Mouse (Mus musculus) liver, embryonic 13.5 days (tissue): ENCODE data around the gene Serp2. TPM values are rescaled to one million over a fixed set of nuclear protein-coding genes. Genes with fewer than 3 reads are reported as not detected.
A peak's percentile ranks its signal among the peaks of the same experiment; 100 is the strongest.

Experiments used
- ATAC-seq: fragments of 200-750 bp; cut with Nextera tagmentation; 2 replicates; pipeline ENCODE4 v1.8.0; 2017; ENCODE audit warnings: low read depth, mild to moderate bottlenecking, moderate number of reproducible peaks, moderate library complexity
- DNase-seq: peaks from one replicate; pipeline ENCODE4 v3.0.0; 2022
- H3K27ac ChIP-seq: fragments of 300-500 bp; sonication (generic); 2 replicates; pipeline ENCODE4 v1.5.1; 2015; ENCODE audit warnings: moderate library complexity, mild to moderate bottlenecking, inconsistent platforms
- H3K27me3 ChIP-seq: fragments of 300-500 bp; sonication (generic); 2 replicates; pipeline ENCODE4 v1.6.1; 2015; ENCODE audit warnings: mild to moderate bottlenecking, inconsistent platforms
- H3K36me3 ChIP-seq: fragments of 300-500 bp; sonication (generic); 2 replicates; pipeline ENCODE4 v1.6.1; 2015; ENCODE audit warnings: mild to moderate bottlenecking, inconsistent platforms
- H3K4me1 ChIP-seq: fragments of 300-500 bp; sonication (generic); replicated peaks from 2 replicates; pipeline ENCODE4 v1.6.1; 2015; ENCODE audit warnings: inconsistent platforms
- H3K4me2 ChIP-seq: fragments of 300-500 bp; sonication (generic); 2 replicates; pipeline ENCODE4 v1.6.1; 2015; ENCODE audit warnings: inconsistent platforms, mild to moderate bottlenecking, moderate library complexity
- H3K4me3 ChIP-seq: fragments of 300-500 bp; sonication (generic); replicated peaks from 2 replicates; pipeline ENCODE4 v1.5.1; 2015; ENCODE audit warnings: mild to moderate bottlenecking, inconsistent platforms
- H3K9ac ChIP-seq: fragments of 300-500 bp; sonication (generic); 2 replicates; pipeline ENCODE4 v1.6.1; 2015; ENCODE audit warnings: mild to moderate bottlenecking, inconsistent platforms
- H3K9me3 ChIP-seq: fragments of 300-500 bp; sonication (generic); replicated peaks from 2 replicates; pipeline ENCODE4 v1.6.1; 2016; ENCODE audit warnings: inconsistent platforms
- WGBS: fragments of 180-500 bp; shearing (Covaris S2); methylation state at CpG from one replicate; pipeline ENCODE4 v1.1.7; 2015; ENCODE audit not compliant: insufficient replicate concordance; 5-methylcytosine and 5-hydroxymethylcytosine counted together
- polyA plus RNA-seq: library from polyadenylated mRNA; unstranded; fragments of >200 nt; fragmentation: Nextera tagmentation; extraction: Ambion mirVana; gene quantifications from 2 replicates; pipeline ENCODE4 v1.2.1, GENCODE M21; 2015

The Serp2 gene
- polyA plus RNA-seq, 1 experiment from 2014 or later, result 1.4 TPM

DNA sequence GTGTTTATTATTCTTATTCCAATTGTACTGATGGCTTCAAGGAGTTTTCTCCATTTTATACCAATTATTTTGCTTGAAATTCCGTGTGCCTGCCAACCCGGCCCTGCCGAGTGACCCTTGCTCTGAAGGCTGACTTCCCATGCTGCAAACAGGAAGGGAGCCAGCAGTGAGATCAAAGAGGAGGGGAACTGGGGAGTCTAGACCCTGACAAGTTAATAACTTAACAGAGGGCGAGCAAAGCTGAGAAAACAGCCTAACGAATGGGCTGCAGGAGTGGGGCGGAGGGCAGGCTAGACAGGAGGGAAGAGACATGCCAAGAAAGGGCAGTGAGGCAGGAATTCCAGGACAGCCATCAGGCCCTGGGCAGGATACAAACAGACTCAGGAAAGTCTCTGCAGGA lies 19.8 kb downstream of the Serp2 start:
- no peak overlapping the region for H3K9ac ChIP-seq

DNA sequence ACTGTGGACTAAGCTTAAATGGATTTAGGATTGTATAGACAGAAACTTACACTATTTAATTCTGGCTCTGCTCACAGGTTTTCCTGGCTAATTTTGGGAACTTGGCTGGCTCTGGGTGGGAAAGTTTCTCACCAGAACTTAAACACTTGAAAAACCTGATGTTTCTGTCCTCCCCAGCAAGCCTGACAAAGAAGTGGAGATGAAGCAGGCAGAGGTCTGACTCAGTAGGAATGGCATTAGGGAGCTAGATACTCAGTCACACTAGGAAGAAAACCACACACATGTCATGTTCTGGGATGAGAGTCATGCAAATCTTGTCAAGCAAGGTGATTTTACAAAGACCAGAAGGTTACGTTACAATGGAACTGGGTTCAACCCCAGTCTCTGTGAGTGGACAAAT lies 21.6 kb downstream of the Serp2 start:
- 87% methylated on average over 1 of the region's 1 CpGs for WGBS
- peak overlapping the region; percentile 99 for H3K27ac ChIP-seq
- H3K4me1 ChIP-seq, result peaks cover 80% of the 10 kb centered on the region
- no peaks in the 10 kb centered on the region for H3K9me3 ChIP-seq
- H3K27me3 ChIP-seq, result no peaks in the 10 kb centered on the region
- H3K4me3 ChIP-seq, result peak overlapping the region; percentile 6; the same call in 1 of the 2 replicates
- ATAC-seq, result no peak
- no peaks in the 10 kb centered on the region for H3K36me3 ChIP-seq
- H3K4me2 ChIP-seq, result peak overlapping the region; percentile 92
- DNase-seq, result no peak
- H3K9ac ChIP-seq, result peak overlapping the region; percentile 86

More for the DNA sequence above, 19.8 kb downstream of the Serp2 start:
- ATAC-seq (no peak), DNase-seq (no peak)
- Histone ChIP-seq H3K4me2 (no peak overlapping the region), H3K27me3 (no peaks in the 10 kb centered on the region), H3K9me3 (no peaks in the 10 kb centered on the region), H3K4me3 (no peak overlapping the region), H3K36me3 (no peaks in the 10 kb centered on the region), H3K27ac (peak overlapping the region; percentile 44), H3K4me1 (peaks cover 74% of the 10 kb centered on the region)
- WGBS, result 60% methylated on average over 6 of the region's 6 CpGs

DNA sequence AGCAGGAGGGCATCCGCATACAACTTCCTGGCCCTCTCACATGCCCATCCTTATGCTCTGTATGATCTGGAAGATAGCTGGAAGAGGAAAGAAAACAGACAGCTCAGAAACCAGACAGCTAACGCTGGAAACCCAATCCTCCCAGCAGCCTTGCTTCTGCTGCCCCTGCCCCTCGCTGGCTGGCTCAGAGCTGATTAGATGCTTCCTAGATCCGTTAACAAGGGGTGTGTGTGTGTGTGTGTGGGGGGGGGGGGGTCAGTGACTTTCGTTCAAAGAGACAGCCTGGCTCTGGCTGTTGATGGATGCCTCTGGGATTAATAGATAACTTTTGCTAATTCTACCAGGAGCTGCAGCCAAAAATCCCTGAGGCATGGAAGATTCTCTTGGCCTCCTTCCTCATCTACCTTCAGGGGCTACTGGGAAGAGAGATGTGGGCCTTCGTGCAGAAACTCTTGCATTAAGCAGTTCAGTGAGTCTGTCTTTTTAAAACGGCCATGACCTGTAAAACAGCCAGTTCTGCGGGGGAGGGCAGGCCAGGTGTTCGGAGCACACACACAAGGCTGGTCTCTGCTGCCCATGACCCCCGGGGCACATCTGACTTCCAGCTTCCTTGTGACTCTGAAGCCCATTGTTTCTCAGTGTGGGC lies 23.4 kb downstream of the Serp2 start:
- Histone ChIP-seq H3K27ac (peak overlapping the region; percentile 99), H3K4me2 (peak overlapping the region; percentile 92), H3K9ac (peak overlapping the region; percentile 86), H3K4me3 (peak overlapping the region; percentile 65), H3K36me3 (no peaks in the 10 kb centered on the region), H3K9me3 (no peaks in the 10 kb centered on the region), H3K4me1 (peaks cover 92% of the 10 kb centered on the region), H3K27me3 (no peaks in the 10 kb centered on the region)
- WGBS, result 9% methylated on average over 10 of the region's 10 CpGs
- DNase-seq, result peak; percentile 36
- ATAC-seq, result peak; percentile 71

DNA sequence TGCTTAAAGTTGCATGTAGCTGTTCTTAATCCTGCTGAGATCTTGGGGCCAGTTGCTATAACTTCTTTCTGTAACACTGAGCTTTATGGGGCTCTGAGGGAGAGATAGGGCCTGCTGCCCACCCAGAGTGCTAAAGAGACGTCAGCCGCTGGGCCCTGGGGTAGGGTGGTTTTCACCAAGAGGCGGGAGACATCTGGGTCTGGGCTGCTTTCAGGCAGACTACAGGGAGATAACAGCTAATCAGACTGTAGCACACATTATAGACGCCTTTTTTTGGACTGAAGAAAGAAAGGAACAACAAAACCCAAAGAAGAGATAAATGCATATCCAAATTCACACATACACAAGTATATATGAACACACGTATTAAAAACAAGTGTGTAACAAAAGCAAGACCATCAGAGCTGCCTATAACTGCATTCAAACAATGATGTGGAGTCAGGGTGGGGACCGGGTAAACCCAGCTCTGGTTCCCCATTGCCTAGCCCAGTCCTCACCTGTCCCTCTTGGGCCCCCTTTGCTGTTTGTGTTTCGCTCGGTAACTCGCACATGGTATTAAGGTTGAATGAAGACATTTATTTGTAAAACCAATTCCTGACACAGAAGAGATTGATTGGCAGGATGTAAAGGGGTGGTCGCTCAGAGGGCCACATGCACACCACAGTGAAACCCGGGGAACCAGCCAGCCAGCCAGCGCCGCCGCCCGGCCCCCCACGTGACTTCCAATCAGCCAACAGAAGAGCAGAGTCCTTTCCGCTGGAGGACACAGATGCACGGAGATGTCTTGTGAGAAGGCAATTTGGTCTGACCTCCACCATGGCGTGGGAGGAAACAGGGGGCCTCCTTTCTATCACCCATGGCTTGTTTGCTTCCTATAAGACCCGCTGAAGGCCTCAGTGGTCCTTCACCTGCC lies 24.2 kb downstream of the Serp2 start:
- H3K4me1 ChIP-seq, result peaks cover 94% of the 10 kb centered on the region
- no peaks in the 10 kb centered on the region for H3K36me3 ChIP-seq
- WGBS, result 4% methylated on average over 20 of the region's 20 CpGs
- H3K4me2 ChIP-seq, result peak overlapping the region; percentile 92
- ATAC-seq (peak; percentile 90), DNase-seq (peak; percentile 91)
- no peaks in the 10 kb centered on the region for H3K9me3 ChIP-seq
- H3K27ac ChIP-seq, result peak overlapping the region; percentile 99
- peak overlapping the region; percentile 65 for H3K4me3 ChIP-seq
- no peaks in the 10 kb centered on the region for H3K27me3 ChIP-seq
- H3K9ac ChIP-seq, result peak overlapping the region; percentile 86

DNA sequence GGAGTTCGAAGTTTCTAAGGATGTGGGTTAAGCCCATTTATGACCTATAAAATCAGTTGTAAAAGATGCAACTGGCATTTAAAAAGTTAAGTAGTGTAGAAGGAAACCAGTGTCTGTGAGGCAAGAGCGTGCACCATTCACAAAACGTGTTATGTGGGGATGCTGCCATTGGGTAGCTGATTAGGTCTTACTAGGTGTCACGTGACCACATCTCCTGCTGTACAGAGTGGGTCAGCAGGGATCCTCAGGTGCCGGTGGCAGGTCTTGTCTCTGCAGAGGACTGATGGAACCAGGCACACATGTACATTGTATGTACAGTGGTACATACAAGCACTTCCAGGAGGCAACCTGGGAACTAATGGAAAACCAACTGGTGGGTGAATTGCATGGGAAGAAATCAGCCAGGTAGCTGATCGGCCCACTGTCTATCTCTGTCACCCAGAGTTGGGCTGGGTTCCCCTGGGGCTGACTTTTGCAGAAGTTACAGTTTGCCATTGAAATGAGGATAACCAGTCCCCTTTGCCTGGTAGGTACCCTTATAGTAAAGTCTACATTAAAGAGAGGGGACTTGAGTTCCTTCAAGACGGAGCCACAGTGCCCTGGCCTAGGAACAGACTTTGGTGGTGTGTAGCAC lies 25.5 kb downstream of the Serp2 start:
- ATAC-seq, result peak; percentile 21
- H3K9ac ChIP-seq, result peak overlapping the region; percentile 65

DNA sequence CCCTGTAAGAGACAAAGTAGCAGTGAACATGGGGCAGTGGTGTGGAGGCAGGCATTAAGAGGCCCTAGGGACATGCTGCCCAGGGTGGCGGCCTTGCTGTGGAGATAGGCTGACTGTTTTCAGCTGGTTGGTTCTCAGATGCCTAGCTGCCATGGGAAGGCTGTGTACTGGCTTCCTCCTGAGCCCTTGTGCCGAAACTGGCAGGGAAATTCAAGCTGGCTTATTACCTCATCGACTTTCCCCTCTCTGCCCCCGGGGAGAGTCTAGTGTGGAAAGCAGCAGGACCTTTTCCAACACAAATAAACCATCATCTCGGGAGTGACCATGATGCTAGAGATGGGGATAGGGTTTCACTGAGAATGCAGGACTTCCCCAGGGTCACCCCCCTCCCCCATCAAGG lies 28.0 kb downstream of the Serp2 start:
- Histone ChIP-seq H3K4me1 (peaks cover 82% of the 10 kb centered on the region), H3K9ac (0 out of 2 replicates have a peak overlapping the region, but pooled peaks have one; percentile 1)

More for the DNA sequence above, 25.5 kb downstream of the Serp2 start:
- peak; percentile 45 for DNase-seq
- H3K4me3 ChIP-seq, result peak overlapping the region; percentile 65
- H3K4me1 ChIP-seq, result peaks cover 94% of the 10 kb centered on the region
- no peaks in the 10 kb centered on the region for H3K36me3 ChIP-seq
- H3K9me3 ChIP-seq, result no peaks in the 10 kb centered on the region
- no peaks in the 10 kb centered on the region for H3K27me3 ChIP-seq
- H3K4me2 ChIP-seq, result peak overlapping the region; percentile 92
- WGBS, result 58% methylated on average over 7 of the region's 7 CpGs
- peak overlapping the region; percentile 99 for H3K27ac ChIP-seq

DNA sequence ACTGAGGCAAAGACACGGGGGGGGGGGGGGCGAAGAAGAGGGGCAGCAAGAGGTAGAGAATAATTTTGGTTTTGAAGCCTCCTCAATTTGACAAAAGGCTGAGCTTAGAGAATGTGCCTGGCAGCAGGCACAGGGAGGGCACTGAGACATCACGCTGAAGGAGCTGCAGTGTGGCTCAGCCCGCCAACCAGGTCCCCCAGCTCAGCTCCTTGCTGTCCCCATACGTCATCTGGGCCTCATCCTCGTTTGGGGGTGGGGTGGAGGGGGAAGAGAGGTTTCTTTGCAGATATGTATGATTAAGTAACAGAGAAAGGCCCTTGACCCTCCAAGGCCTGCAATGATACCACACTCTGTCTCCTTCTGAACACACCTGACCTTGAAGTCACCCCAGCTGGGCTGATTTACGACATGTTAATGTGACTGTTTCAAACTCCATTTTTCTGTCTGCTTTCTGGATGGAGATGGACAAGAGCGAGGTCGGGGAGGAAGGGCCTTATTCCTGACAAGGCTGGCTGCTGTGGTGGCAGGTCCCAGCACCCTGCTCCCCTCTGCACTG lies 28.9 kb downstream of the Serp2 start:
- WGBS, result 59% methylated on average over 9 of the region's 9 CpGs
- no peak overlapping the region for H3K4me2 ChIP-seq
- no peaks in the 10 kb centered on the region for H3K27me3 ChIP-seq
- H3K36me3 ChIP-seq, result no peaks in the 10 kb centered on the region
- no peak for ATAC-seq
- H3K9ac ChIP-seq, result no peak overlapping the region
- peak overlapping the region; percentile 60; the same call in 1 of the 2 replicates for H3K27ac ChIP-seq
- peaks cover 77% of the 10 kb centered on the region for H3K4me1 ChIP-seq
- H3K9me3 ChIP-seq, result no peaks in the 10 kb centered on the region
- no peak overlapping the region for H3K4me3 ChIP-seq
- DNase-seq, result no peak

More for the DNA sequence above, 28.0 kb downstream of the Serp2 start:
- Histone ChIP-seq H3K4me3 (no peak overlapping the region), H3K9me3 (no peaks in the 10 kb centered on the region), H3K36me3 (no peaks in the 10 kb centered on the region), H3K27me3 (no peaks in the 10 kb centered on the region), H3K4me2 (no peak overlapping the region), H3K27ac (peak overlapping the region; percentile 60; the same call in 1 of the 2 replicates)
- 65% methylated on average over 5 of the region's 5 CpGs for WGBS
- DNase-seq (no peak), ATAC-seq (no peak)

DNA sequence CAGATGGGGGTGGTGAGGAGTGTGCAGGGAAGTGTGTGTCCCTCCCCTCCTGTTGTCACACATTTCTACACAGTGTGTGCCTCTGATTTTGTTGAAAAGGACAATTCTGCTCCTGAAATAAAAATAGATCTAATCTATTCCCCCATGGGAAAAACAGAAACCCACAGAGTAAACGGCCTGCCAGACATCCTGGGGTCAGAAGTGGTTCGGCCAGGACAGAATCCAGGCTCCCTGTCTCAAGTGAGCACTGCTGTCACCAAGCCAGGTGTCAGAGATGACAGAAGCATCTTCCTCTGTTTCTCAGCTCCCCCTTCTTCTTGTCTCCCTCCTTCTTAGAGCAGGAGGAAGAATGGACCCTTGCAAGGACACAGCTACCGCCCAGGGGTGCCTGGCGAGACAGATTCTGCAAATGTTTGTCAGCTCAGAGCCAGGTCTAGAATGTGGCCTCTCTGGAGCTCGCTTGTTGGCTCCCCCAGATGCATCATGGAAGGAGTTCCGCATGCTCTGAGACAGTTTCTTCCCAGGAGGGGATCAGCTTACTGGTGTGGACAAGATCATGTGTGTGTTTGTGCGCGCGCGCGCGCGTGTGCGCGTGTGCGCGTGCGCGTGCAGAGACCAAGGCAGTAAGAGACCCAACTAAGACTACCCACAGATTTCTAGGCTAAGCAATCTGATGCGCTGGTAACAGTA lies 29.5 kb downstream of the Serp2 start:
- H3K4me1 ChIP-seq, result peaks cover 71% of the 10 kb centered on the region
- H3K27ac ChIP-seq, result peak overlapping the region; percentile 29
- H3K27me3 ChIP-seq, result no peaks in the 10 kb centered on the region
- no peak overlapping the region for H3K4me3 ChIP-seq
- H3K36me3 ChIP-seq, result no peaks in the 10 kb centered on the region
- DNase-seq (no peak), ATAC-seq (no peak)
- H3K9me3 ChIP-seq, result no peaks in the 10 kb centered on the region
- 90% methylated on average over 20 of the region's 20 CpGs for WGBS
- H3K9ac ChIP-seq, result 0 out of 2 replicates have a peak overlapping the region, but pooled peaks have one; percentile 26
- H3K4me2 ChIP-seq, result no peak overlapping the region

DNA sequence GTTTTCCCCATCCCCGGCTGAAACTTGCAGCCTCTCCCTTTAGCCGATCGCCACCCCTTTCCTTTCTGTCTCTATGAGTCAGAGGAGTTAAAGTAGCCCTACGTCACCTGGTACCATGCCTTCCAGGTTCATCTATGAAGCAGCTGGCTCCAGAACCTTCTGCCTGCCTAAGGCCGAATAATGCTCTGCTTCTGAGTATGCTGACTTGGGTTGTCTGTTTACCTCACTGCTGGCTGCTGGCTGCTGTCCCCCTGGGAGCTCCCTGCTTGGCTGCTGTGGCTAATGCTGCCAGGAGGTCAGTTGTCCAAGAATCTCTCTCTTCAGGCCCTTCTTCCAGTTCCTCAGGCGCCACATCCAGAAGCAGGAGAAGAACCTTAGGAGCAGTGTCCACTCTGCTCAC lies 30.2 kb downstream of the Serp2 start:
- H3K27ac ChIP-seq, result peak overlapping the region; percentile 29; the same call in 1 of the 2 replicates
- no peaks in the 10 kb centered on the region for H3K9me3 ChIP-seq
- no peaks in the 10 kb centered on the region for H3K27me3 ChIP-seq
- no peak for ATAC-seq
- no peak overlapping the region for H3K4me2 ChIP-seq
- no peaks in the 10 kb centered on the region for H3K36me3 ChIP-seq
- no peak for DNase-seq
- 64% methylated on average over 6 of the region's 6 CpGs for WGBS
- H3K4me1 ChIP-seq, result peaks cover 66% of the 10 kb centered on the region
- H3K9ac ChIP-seq, result peak overlapping the region; percentile 26; the same call in 1 of the 2 replicates
- H3K4me3 ChIP-seq, result no peak overlapping the region

DNA sequence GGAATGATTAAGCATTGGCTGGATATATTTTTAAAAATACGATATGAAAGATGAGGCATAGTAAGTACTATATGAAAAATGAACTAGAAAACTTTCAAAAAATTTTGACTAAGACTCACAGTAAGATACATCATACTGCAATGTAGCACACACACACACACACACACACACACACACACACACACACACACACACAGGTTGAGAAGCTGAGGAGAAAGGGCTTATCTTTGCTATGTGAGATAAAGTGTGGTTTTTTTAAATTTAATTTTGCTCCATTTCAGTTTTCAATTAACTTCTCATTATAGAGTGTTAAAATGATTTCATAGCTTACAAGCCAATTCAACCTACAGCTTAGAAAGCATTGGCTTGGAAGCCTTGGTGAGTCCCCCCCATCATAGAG lies 33.3 kb downstream of the Serp2 start:
- H3K4me3 ChIP-seq, result no peak overlapping the region
- H3K4me2 ChIP-seq, result no peak overlapping the region
- no peak overlapping the region for H3K9ac ChIP-seq
- no peak overlapping the region for H3K27ac ChIP-seq
- no peaks in the 10 kb centered on the region for H3K36me3 ChIP-seq
- ATAC-seq, result no peak
- H3K4me1 ChIP-seq, result peaks cover 65% of the 10 kb centered on the region
- H3K27me3 ChIP-seq, result no peaks in the 10 kb centered on the region
- 74% methylated on average over 1 of the region's 1 CpGs for WGBS
- H3K9me3 ChIP-seq, result no peaks in the 10 kb centered on the region
- no peak for DNase-seq
